Mouse (Mus musculus): ENCODE results near the gene Zfp13.

The Zfp13 gene

DNA sequence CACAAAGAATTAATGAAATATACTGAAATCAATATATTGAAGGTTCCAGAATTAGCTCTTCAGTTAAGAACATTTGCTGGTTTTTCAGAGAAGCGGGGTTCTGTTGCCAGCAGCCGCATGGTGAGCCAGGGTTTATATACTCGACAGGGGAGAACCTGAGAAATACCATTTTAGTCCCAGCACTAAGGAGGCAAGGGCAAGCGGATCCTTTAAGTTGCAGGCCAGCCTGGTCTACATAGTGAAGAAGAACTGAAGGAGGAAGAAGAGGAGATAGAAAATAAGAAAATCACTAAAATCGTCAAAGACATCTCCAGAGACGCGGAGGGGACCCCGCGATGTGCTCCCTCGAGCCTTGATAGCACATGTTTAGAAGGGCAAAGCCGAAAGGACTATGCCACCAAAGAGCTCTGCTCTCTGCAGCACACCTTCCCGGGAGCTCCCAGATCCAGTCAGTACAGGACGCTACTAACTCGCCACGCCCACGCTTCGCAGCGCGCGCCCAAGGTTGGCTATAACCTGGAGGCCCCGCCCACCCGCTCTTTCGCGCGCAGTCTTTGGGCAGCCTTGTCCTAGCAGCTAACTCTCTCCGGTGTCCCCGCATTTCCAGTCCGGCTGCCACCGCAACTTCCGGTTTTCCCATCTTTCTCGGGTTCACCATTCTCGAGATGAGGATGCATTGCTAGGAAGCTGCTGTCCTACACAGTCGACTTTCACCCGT, 6.9 kb downstream of the Zfp13 start:
- in situ Hi-C loops (cut with MseI, MboI), result no loop called here

DNA sequence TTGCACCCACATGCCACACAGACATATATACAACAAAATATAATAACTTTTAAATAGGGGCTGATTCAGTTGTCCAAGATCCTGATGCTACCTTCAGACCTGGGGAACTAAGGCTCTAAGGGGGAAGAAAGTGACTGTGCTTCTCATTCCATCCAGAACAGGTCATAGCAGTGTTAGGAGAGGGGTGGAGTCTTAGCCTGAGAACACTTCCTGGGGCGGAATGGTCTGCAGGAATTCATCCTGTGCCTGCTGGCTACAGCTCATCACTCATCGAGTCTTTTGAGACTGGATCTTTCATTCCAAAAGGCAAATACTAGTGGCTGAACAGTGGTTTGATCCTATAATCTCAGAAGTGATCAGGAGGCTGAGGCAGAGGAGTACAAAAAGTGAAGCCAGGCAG, 12.0 kb downstream of the Zfp13 start:
- in situ Hi-C loops (cut with MseI, MboI), result no loop called here

GRCm38 (mm10) chr17:23585721-23586491, 13.4 kb downstream of the Zfp13 start:
- in situ Hi-C loops (cut with MseI, MboI), result no loop called here

DNA sequence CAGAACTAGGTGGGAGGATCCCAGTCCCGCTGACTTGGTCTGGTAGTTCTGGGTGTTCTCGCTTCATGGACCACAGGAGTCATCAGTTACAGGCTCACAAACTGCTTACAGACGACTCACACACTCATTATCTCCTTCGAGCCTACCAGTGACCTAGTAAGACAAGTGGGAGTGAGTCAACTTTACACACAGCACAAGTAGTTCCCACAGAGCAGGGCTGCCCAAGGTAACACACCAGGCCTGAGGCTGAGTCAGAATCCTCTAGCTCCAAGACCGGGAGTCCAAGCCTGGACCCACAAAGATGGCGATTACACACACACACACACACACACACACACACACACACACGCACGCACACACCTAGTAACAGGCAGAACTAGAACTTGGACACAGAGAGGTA, 14.5 kb downstream of the Zfp13 start:
- in situ Hi-C loops (cut with MseI, MboI), result no loop called here

DNA sequence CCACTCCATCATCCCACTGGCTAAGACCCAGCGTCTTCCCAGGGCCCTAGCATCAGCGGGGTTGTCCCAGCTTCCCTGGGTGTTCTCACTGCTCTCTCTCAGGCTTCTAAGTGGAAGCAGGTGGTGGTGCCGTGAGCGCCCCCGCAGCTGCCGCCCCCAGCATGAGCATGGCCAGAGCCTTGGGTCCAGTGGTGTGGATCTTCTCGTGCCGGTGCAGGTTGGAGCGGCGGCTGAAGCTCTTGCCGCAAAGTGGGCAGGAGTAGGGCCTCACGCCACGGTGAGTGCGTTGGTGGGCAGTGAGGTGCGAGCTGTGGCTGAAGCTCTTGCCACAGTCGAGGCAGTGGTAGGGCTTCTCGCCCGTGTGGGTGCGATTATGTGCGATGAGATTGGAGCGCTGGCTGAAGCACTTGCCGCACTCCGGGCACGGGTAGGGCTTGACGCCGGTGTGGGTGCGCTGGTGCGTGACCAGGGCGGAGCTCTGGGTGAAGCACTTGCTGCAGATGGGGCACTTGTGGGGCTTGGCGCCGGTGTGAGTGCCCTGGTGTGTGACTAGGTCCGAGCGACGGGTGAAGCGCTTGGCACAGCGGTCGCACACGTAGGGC, 23.2 kb downstream of the Zfp13 start:
- in situ Hi-C loops (cut with MseI, MboI), result no loop called here

DNA sequence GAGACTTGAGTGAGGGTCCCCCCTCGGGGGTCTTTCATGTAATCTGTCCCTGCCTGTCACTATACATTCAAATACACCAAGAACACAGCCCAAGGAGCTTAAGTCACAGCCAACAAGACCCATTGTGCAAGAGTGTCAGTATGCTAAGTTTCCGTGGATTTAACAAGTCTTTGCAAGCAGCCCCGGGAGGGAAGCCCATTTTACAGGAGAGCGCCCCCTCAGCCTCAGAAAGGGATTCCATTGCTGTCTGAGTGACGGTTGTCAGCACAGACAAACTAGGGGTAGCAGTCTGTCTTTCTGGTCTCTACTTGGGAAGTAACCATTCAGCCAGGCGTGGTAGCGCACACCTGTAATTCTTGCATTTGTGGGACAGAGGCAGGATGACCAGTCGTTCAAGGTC, 25.2 kb downstream of the Zfp13 start:
- in situ Hi-C loops (cut with MseI, MboI), result loop anchor here (5.0 to 25.0 kb wide), 3 partner anchors 33 to 387 kb away; partner anchors contain the start of gene Zfp40 (in 1 of the 2)

DNA sequence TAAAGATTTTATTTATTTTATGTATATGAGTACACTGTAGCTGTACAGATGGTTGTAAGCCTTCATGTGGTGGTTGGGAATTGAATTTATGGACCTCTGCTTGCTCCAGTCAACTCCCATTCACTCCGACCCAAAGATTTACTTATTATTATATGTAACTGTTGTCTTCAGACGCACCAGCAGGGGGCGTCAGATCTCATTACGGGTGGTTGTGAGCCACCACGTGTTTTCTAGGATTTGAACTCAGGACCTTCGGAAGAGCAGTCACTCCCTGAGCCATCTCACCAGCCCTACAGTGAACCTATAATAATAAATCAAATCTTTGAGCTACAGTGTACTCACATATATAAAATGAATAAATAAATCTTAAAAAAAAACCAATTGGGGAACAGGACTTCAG, 27.2 kb downstream of the Zfp13 start:
- in situ Hi-C loops (cut with MseI, MboI), result loop anchor here (5.0 to 25.0 kb wide), 3 partner anchors 35 to 385 kb away; partner anchors contain the start of gene Zfp40 (in 1 of the 2)

DNA sequence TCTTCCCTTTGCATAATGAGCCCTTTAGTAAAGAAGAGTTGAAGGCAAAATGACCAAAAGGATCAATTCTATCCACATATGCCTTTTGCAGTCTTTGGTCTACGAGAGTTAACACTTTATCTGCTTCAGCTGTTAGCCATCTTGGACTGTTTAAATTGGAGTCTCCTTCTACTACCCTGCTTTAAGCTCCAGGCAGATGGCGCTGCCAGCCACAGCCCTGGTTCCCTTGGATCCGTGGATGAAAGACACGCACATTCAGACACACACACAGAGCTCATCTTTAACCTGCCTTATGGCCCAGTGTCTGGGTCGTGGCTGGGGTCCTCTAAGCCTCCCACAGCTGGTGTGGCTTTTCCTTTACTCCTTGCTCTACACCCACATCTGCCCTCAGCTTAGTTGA, 28.2 kb downstream of the Zfp13 start:
- in situ Hi-C loops (cut with MseI, MboI), result loop anchor here (5.0 to 25.0 kb wide), 3 partner anchors 36 to 384 kb away; partner anchors contain the start of gene Zfp40 (in 1 of the 2)

DNA sequence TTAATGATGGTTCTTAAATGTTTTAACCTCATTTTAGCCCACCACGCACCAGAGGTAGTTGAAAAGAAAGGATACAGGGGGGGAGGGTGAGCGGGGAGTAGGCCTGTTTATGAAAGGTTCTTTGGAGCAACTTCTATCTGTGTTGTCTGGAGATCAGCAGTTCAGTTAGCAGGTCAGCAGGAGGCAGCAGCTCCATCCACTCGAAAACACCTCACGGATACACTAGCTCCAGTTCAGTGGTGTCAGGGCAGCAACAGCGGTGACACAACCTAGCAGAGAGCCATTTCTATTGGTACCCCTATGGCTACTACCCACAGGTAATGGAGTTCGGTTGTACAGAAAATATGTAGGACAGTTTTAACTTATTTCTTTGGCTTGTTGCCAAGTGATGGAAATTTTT, 29.3 kb downstream of the Zfp13 start:
- in situ Hi-C loops (cut with MseI, MboI), result loop anchor here (5.0 to 25.0 kb wide), 3 partner anchors 37 to 383 kb away; partner anchors contain the start of gene Zfp40 (in 1 of the 2)

- in situ Hi-C loops (cut with MseI, MboI), result loop anchor here in 1 of 2 experiments (25.0 kb wide), 1 partner anchor 381 kb away; the partner anchor contains the start of gene Zfp40
These were observed 30.9 kb downstream of the Zfp13 start for GRCm38 (mm10) chr17:23568370-23568769.

- in situ Hi-C loops (cut with MseI, MboI), result loop anchor here in 1 of 2 experiments (25.0 kb wide), 1 partner anchor 379 kb away; the partner anchor contains the start of gene Zfp40
These were observed 32.5 kb downstream of the Zfp13 start for GRCm38 (mm10) chr17:23566787-23567186.

- in situ Hi-C loops (cut with MseI, MboI), result loop anchor here in 1 of 2 experiments (25.0 kb wide), 1 partner anchor 377 kb away; the partner anchor contains the start of gene Zfp40
These were observed 34.9 kb downstream of the Zfp13 start for GRCm38 (mm10) chr17:23564368-23564715.

DNA sequence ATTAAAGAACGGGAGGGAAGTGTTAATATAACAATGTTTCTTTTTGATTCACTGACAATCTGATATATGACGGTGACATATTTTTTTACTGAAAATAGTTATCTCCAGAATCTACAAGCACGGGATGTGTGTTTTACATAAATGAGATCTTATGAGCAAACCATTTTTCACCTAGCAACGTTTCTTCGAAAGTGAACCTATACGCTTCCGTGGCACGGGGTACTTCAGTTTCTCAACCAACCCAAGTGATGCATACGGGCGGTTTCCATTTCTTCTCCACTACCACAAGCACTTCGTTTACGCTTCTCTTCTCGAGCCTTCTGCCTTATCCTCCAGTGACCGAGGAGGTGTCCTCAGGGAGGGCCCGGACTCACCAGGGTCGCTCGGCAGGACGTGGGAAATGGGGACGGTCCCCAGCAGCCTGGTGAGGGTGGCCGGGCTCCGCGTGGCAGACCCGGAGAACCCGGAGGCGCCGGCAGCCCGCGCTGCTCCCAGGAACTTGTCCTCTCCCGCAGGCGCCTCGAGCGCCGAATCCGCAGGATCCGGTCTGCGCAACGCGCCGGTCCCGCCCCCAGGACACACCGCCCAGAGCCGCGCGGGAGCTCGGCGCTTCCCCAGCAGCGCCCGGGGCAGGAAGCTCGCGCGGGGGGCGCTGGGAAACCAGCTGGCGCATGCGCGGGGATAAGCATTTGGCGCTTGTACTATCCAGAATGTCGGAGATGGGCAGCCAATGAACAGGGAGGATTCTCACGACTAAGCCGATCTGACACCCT, 35.5 kb downstream of the Zfp13 start, which contains the start of gene Zfp213:
Gene Zfp213 (minus strand): TSS at position 644 of the 773 bp plus-strand sequence.
- in situ Hi-C loops (cut with MseI, MboI), result loop anchor here in 1 of 2 experiments (25.0 kb wide), 1 partner anchor 376 kb away; the partner anchor contains the start of gene Zfp40

- in situ Hi-C loops (cut with MseI, MboI), result loop anchor here in 1 of 2 experiments (25.0 kb wide), 1 partner anchor 372 kb away; the partner anchor contains the start of gene Zfp40
These were observed 39.5 kb downstream of the Zfp13 start for GRCm38 (mm10) chr17:23559767-23560166.

GRCm38 (mm10) chr17:23555243-23555916, 43.9 kb downstream of the Zfp13 start:
- in situ Hi-C loops (cut with MseI, MboI), result loop anchor here in 1 of 2 experiments (25.0 kb wide), 1 partner anchor 368 kb away; the partner anchor contains the start of gene Zfp40

GRCm38 (mm10) chr17:23554321-23554720, 45.0 kb downstream of the Zfp13 start:
- in situ Hi-C loops (cut with MseI, MboI), result loop anchor here in 1 of 2 experiments (25.0 kb wide), 1 partner anchor 367 kb away; the partner anchor contains the start of gene Zfp40

GRCm38 (mm10) chr17:23553634-23554120, 45.6 kb downstream of the Zfp13 start:
- in situ Hi-C loops (cut with MseI, MboI), result loop anchor here in 1 of 2 experiments (25.0 kb wide), 1 partner anchor 366 kb away; the partner anchor contains the start of gene Zfp40

DNA sequence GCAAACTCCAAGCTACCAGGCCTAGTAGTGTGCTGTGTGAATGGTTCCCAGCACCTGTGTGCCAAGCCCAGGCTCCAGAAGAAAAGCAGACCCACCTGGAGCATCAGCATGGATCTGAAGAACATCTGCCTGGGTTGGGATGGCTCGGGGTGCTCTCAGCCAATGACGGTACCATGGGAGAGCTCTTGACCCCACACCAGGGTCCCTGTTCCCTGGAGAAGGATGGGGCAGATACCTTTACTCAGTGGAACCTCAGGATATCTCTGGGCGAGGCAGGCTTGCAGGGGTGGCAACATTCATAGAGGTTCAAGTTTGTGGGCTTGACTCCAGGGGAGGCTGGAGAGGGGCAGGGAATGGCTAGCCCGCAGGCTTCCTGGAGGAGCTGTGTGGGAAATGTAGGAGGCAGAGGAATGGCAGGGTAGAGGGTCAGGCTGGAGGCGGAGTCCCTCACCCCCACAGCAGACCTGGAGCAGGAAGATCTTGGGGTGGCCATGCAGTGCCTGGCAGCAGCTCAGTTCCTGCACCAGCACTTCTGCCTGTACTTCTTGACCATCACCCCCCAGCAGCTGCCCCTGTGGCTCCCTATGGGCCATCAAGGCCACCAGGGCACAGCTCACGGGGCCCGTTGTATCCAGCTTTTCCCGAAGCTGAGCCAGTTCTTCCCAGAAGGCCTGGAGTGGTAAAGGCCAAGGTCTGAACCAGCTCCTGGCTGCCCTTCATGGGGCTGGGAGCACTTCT, 46.2 kb downstream of the Zfp13 start:
- in situ Hi-C loops (cut with MseI, MboI), result loop anchor here in 1 of 2 experiments (25.0 kb wide), 1 partner anchor 366 kb away; the partner anchor contains the start of gene Zfp40

- in situ Hi-C loops (cut with MseI, MboI), result loop anchor here in 1 of 2 experiments (25.0 kb wide), 1 partner anchor 365 kb away; the partner anchor contains the start of gene Zfp40
These were observed 47.3 kb downstream of the Zfp13 start for GRCm38 (mm10) chr17:23551963-23552362.

Data from mouse trophoblast stem cell (cell line).